Mouse (Mus musculus): Measurements from ENCODE around the gene Nol6.

DNA sequence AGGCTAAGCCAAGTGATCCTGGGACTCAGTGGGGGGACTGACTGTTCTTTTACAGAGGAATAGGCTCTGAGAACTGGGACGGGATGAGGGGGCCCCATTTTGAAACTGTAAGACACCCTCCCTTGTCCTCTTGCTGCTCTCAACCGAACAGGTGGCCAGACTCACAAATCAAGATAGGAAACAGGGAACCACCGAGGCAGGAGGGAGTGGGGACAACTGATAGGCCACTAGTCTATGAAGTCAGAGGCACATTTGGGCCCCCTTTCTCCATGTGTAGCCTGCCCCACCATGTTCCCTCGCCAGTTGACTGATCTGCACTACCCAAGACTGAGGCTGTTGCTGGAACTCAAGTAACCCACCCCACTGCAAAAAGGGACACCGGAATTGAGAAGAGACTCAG lies 27.5 kb downstream of the Nol6 start:
- TF ChIP-seq EP300 (IDR thresholded peaks at IDR 0.05; ENCODE audit: low read depth), result no peak
- no peak for TF ChIP-seq CTCF (IDR thresholded peaks at IDR 0.05; ENCODE audit: low read depth)
